Mouse (Mus musculus) neutrophil, adult 59 days (primary cell): Measurements from ENCODE around the gene Gm10570. TPM values are rescaled to one million over a fixed set of nuclear protein-coding genes. Genes with fewer than 3 reads are reported as not detected.

Source experiments
- total RNA-seq, 2 experiments: library from RNA; stranded (reverse); gene quantifications; 1 replicate in 1 of 2; 2 replicates in 1 of 2; pipeline ENCODE4 v1.2.4; 2023

Gene Gm10570
- total RNA-seq: not detected

GRCm38 (mm10) chr4:130308231-130309081 lies at the start of gene Gm10570, which contains the start of gene Fabp3:
Gene Gm10570, minus strand, starts transcription at chr4:130308674.
Gene Fabp3, plus strand, starts transcription at chr4:130308595.

GRCm38 (mm10) chr4:130279105-130279504 lies 29.4 kb downstream of the Gm10570 start, which contains the start of gene Serinc2:
Gene Serinc2, minus strand, starts transcription at chr4:130279205.

Other genes starting within 250 kb of the Gm10570 start
- gene Pef1, start 206.1 kb downstream of the Gm10570 start, total RNA-seq: 10 to 100 TPM; 60.1 to 65.8 TPM
- gene Hcrtr1, start 169.3 kb downstream of the Gm10570 start, total RNA-seq: under 1 TPM in 1 of 2 experiments, not detected in 1; 0.29 TPM
- 10 to 100 TPM; 66.2 to 75.3 TPM for gene Tinagl1, start 133.6 kb downstream of the Gm10570 start, total RNA-seq
- not detected for gene Gm853, start 86.3 kb downstream of the Gm10570 start, total RNA-seq
- 1 to 10 TPM; 1.3 to 1.4 TPM for gene Serinc2, start 29.5 kb downstream of the Gm10570 start, total RNA-seq
- not detected for gene Fabp3, start 79 bp downstream of the Gm10570 start, total RNA-seq
- 10 to 100 TPM; 18.4 to 23.6 TPM for gene Zcchc17, start 51.3 kb upstream of the Gm10570 start, total RNA-seq
- 10 to 100 TPM; 38.2 to 41.7 TPM for gene Snrnp40, start 51.5 kb upstream of the Gm10570 start, total RNA-seq